Mouse (Mus musculus) embryonic facial prominence, embryonic 15.5 days (tissue): Measurements from ENCODE around the gene Hist1h1d. TPM values are rescaled to one million over a fixed set of nuclear protein-coding genes. Genes with fewer than 3 reads are reported as not detected.
A peak's percentile ranks its signal among the peaks of the same experiment; 100 is the strongest.
"Not testable (repeated sequence)": the region's sequence is repeated elsewhere in the genome, so short reads cannot be mapped to it uniquely, and the experiment has no call there.

ENCODE experiments used
- ATAC-seq: fragments of 200-750 bp; cut with Nextera tagmentation; 2 replicates; pipeline ENCODE4 v1.8.0; 2017; ENCODE audit warnings: low read depth, moderate TSS enrichment; ENCODE audit not compliant: insufficient number of reproducible peaks, low FRiP score, low TSS enrichment
- H3K27ac ChIP-seq: fragments of 300-500 bp; sonication (generic); replicated peaks from 2 replicates; pipeline ENCODE4 v1.5.1; 2015; ENCODE audit warnings: mild to moderate bottlenecking, inconsistent platforms
- H3K27me3 ChIP-seq: fragments of 300-500 bp; sonication (generic); 2 replicates; pipeline ENCODE4 v1.6.1; 2015; ENCODE audit warnings: inconsistent platforms
- H3K36me3 ChIP-seq: fragments of 300-500 bp; sonication (generic); 2 replicates; pipeline ENCODE4 v1.6.1; 2015; ENCODE audit warnings: mild to moderate bottlenecking, inconsistent platforms
- H3K4me1 ChIP-seq: fragments of 300-500 bp; sonication (generic); 2 replicates; pipeline ENCODE4 v1.6.1; 2015; ENCODE audit warnings: inconsistent platforms
- H3K4me2 ChIP-seq: fragments of 300-500 bp; sonication (generic); replicated peaks from 2 replicates; pipeline ENCODE4 v1.6.1; 2015; ENCODE audit warnings: mild to moderate bottlenecking, inconsistent platforms
- H3K4me3 ChIP-seq: fragments of 300-500 bp; sonication (generic); replicated peaks from 2 replicates; pipeline ENCODE4 v1.5.1; 2015; ENCODE audit warnings: mild to moderate bottlenecking, inconsistent platforms
- H3K9ac ChIP-seq: fragments of 300-500 bp; sonication (generic); 2 replicates; pipeline ENCODE4 v1.6.1; 2015; ENCODE audit warnings: inconsistent platforms
- H3K9me3 ChIP-seq: fragments of 300-500 bp; sonication (generic); replicated peaks from 2 replicates; pipeline ENCODE4 v1.6.1; 2016; ENCODE audit warnings: inconsistent platforms
- WGBS: fragments of 180-500 bp; shearing (Covaris S2); methylation state at CpG from one replicate; pipeline ENCODE4 v1.1.7; 2015; 5-methylcytosine and 5-hydroxymethylcytosine counted together
- polyA plus RNA-seq: library from polyadenylated mRNA; unstranded; fragments of >200 nt; fragmentation: Nextera tagmentation; extraction: Ambion mirVana; gene quantifications from 2 replicates; pipeline ENCODE4 v1.2.1, GENCODE M21; 2015

Gene Hist1h1d
- polyA plus RNA-seq, 1 experiment from 2014 or later: 0.44 TPM

- no peaks in the 10 kb centered on the region for H3K27me3 ChIP-seq
- no peaks in the 10 kb centered on the region for H3K36me3 ChIP-seq
- ATAC-seq: no peak
- no peak overlapping the region for H3K9ac ChIP-seq
- H3K4me2 ChIP-seq: no peak overlapping the region
- WGBS: 51% methylated on average over 5 of the region's 5 CpGs
- no peak overlapping the region for H3K27ac ChIP-seq
- H3K4me1 ChIP-seq: peaks cover 21% of the 10 kb centered on the region
- no peak overlapping the region for H3K4me3 ChIP-seq
- H3K9me3 ChIP-seq: no peaks in the 10 kb centered on the region
These were observed 14.8 kb upstream of the Hist1h1d start for GRCm38 (mm10) chr13:23538249-23538648.

- not testable (repeated sequence) for H3K9me3 ChIP-seq, ATAC-seq
- WGBS: 81% methylated on average over 1 of the region's 1 CpGs
These were observed 13.2 kb upstream of the Hist1h1d start for GRCm38 (mm10) chr13:23539821-23540220.

GRCm38 (mm10) chr13:23541497-23541896, 11.6 kb upstream of the Hist1h1d start:
- no peak overlapping the region for H3K27ac ChIP-seq
- ATAC-seq: no peak
- H3K27me3 ChIP-seq: no peaks in the 10 kb centered on the region
- H3K4me3 ChIP-seq: no peak overlapping the region
- no peak overlapping the region for H3K4me2 ChIP-seq
- peaks cover 6% of the 10 kb centered on the region; the same call in 1 of the 2 replicates for H3K4me1 ChIP-seq
- 86% methylated on average over 3 of the region's 3 CpGs for WGBS
- H3K9me3 ChIP-seq: no peaks in the 10 kb centered on the region
- no peak overlapping the region for H3K9ac ChIP-seq
- H3K36me3 ChIP-seq: no peaks in the 10 kb centered on the region

More at GRCm38 (mm10) chr13:23539821-23540220, 13.2 kb upstream of the Hist1h1d start:
- H3K27me3 ChIP-seq, H3K4me2 ChIP-seq, H3K27ac ChIP-seq, H3K4me3 ChIP-seq, H3K36me3 ChIP-seq, H3K9ac ChIP-seq: not testable (repeated sequence)
- peaks cover 13% of the 10 kb centered on the region; the same call in 1 of the 2 replicates for H3K4me1 ChIP-seq

DNA sequence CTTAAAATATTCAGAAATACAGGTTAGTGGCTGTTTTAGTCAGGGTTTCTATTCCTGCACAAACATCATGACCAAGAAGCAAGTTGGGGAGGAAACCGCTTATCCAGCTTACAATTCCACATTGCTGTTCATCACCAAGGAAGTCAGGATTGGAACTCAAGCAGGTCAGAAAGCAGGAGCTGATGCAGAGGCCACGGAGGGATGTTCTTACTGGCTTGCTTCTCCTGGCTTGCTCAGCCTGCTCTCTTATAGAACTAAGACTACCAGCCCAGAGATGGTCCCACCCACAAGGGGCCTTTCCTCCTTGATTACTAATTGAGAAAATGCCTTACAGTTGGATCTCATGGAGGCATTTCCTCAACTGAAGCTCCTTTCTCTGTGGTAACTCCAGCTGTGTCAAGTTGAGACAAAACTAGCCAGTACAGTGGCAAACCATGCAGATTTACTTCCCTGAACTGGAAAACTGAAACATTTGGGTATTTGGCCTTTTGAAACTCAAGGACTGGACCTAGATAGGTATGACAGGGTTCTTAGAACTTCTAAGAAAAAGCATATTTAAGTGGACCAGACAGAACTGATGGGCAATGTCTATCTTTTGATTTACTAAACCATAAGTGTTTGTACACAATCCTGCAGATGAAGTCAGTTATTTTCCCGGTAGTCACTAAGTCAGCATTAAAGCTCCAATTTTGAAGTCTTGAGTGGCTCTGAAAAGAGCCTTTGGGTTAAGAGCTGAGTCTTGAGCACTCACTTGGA, 10.7 kb upstream of the Hist1h1d start:
- WGBS: 3% methylated on average over 3 of the region's 3 CpGs
- H3K9ac ChIP-seq: peak overlapping the region; percentile 39

DNA sequence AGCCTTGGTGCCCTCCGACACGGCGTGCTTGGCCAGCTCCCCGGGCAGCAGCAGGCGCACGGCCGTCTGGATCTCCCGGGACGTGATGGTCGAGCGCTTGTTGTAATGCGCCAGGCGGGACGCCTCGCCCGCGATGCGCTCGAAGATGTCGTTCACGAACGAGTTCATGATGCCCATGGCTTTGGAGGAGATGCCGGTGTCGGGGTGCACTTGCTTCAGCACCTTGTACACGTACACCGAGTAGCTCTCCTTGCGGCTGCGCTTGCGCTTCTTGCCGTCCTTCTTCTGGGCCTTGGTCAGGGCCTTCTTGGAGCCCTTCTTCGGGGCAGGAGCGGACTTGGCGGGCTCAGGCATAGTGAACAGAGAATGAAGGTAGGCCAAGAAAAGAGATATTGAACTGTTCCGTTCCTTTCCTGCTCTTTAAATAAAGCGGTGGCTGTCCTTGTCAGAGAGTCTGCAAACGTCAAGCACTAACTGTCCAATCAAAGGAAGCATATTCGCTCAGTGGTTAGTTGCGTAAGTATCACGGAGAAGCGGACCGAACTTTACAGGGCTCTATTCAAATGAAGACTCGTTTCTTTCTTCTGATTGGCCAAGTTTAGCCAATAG, 10.0 kb upstream of the Hist1h1d start, which contains the start of gene Hist1h2bh:
Gene Hist1h2bh, minus strand, starts transcription at position 394 of the 609 bp plus-strand sequence.
- not testable (repeated sequence) for H3K36me3 ChIP-seq, H3K27me3 ChIP-seq, H3K4me1 ChIP-seq, H3K9me3 ChIP-seq
- Histone ChIP-seq H3K27ac (peak within 1 kb of the TSS; percentile 95), H3K9ac (peak within 1 kb of the TSS; percentile 39), H3K4me3 (peak within 1 kb of the TSS; percentile 50), H3K4me2 (peak within 1 kb of the TSS; percentile 70)
- peak; percentile 93 for ATAC-seq
- WGBS: under 1% methylated on average over 38 of the region's 42 CpGs

More for the DNA sequence above, 10.7 kb upstream of the Hist1h1d start:
- ATAC-seq, H3K9me3 ChIP-seq, H3K27me3 ChIP-seq, H3K36me3 ChIP-seq, H3K4me1 ChIP-seq: not testable (repeated sequence)
- Histone ChIP-seq H3K27ac (peak overlapping the region; percentile 87), H3K4me3 (peak overlapping the region; percentile 50), H3K4me2 (peak overlapping the region; percentile 70)

GRCm38 (mm10) chr13:23543965-23544786, 8.9 kb upstream of the Hist1h1d start, which contains the start of gene Hist1h3f:
Gene Hist1h3f (plus strand): TSS chr13:23544052.
- Histone ChIP-seq H3K4me1 (peaks cover 4% of the 10 kb centered on the region; the same call in 1 of the 2 replicates), H3K27ac (peak within 1 kb of the TSS; percentile 95), H3K27me3 (no peaks in the 10 kb centered on the region), H3K4me3 (peak within 1 kb of the TSS; percentile 50), H3K4me2 (peak within 1 kb of the TSS; percentile 70), H3K36me3 (no peaks in the 10 kb centered on the region), H3K9me3 (no peaks in the 10 kb centered on the region), H3K9ac (peak within 1 kb of the TSS; percentile 47)
- peak; percentile 91 for ATAC-seq
- 2% methylated on average over 23 of the region's 45 CpGs for WGBS

- peak overlapping the region; percentile 95; the same call in 1 of the 2 replicates for H3K27ac ChIP-seq
- H3K4me2 ChIP-seq: peak overlapping the region; percentile 70
- H3K9me3 ChIP-seq, H3K27me3 ChIP-seq, ATAC-seq, H3K4me1 ChIP-seq, H3K9ac ChIP-seq, H3K36me3 ChIP-seq: not testable (repeated sequence)
- under 1% methylated on average over 13 of the region's 14 CpGs for WGBS
- peak overlapping the region; percentile 50 for H3K4me3 ChIP-seq
These were observed 8.3 kb upstream of the Hist1h1d start for GRCm38 (mm10) chr13:23544787-23545120.

GRCm38 (mm10) chr13:23546694-23547093, 6.4 kb upstream of the Hist1h1d start:
- H3K36me3 ChIP-seq: no peaks in the 10 kb centered on the region
- H3K4me1 ChIP-seq: peaks cover 12% of the 10 kb centered on the region; the same call in 1 of the 2 replicates
- H3K4me3 ChIP-seq: no peak overlapping the region
- H3K9me3 ChIP-seq: no peaks in the 10 kb centered on the region
- ATAC-seq: no peak
- H3K27me3 ChIP-seq: no peaks in the 10 kb centered on the region
- WGBS: 75% methylated on average over 5 of the region's 5 CpGs
- H3K27ac ChIP-seq: no peak overlapping the region
- no peak overlapping the region for H3K9ac ChIP-seq
- no peak overlapping the region for H3K4me2 ChIP-seq

DNA sequence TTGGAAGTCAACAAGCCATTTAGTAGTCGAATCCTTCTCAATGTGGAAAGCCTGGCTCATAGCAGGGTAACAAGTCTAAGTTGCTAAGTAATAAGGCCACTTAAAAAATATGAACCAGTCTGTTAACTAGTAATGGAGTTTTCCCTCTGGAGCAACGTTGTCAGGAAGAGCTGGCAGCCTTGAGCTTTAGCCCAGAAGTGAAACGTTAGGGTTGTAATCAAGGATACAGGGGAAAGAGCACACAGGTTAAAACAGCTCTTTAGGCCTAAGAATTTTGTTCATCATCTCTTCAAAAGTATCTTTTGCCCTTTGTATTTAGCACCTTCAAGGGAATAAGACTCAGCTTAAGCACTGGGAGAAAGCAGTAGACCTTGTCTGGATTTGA, 2.3 kb upstream of the Hist1h1d start:
- peak overlapping the region; percentile 28; the same call in 1 of the 2 replicates for H3K9ac ChIP-seq
- peak overlapping the region; percentile 51 for H3K4me3 ChIP-seq
- ATAC-seq: no peak
- peaks cover 22% of the 10 kb centered on the region for H3K4me1 ChIP-seq
- WGBS: 8% methylated on average over 3 of the region's 3 CpGs
- H3K9me3 ChIP-seq: no peaks in the 10 kb centered on the region
- H3K27ac ChIP-seq: peak overlapping the region; percentile 92
- H3K27me3 ChIP-seq: no peaks in the 10 kb centered on the region
- no peaks in the 10 kb centered on the region for H3K36me3 ChIP-seq
- H3K4me2 ChIP-seq: peak overlapping the region; percentile 61

- peak within 1 kb of the TSS; percentile 28; the same call in 1 of the 2 replicates for H3K9ac ChIP-seq
These were observed 1.8 kb upstream of the Hist1h1d start, which contains the start of gene Hist1h4f for GRCm38 (mm10) chr13:23551146-23551834. Gene Hist1h4f (minus strand): TSS chr13:23551648.

More at GRCm38 (mm10) chr13:23551146-23551834, 1.8 kb upstream of the Hist1h1d start, which contains the start of gene Hist1h4f:
- not testable (repeated sequence) for H3K9me3 ChIP-seq, H3K36me3 ChIP-seq, H3K27me3 ChIP-seq
- Histone ChIP-seq H3K4me1 (peaks cover 23% of the 10 kb centered on the region), H3K4me3 (peak within 1 kb of the TSS; percentile 51), H3K4me2 (peak within 1 kb of the TSS; percentile 61), H3K27ac (peak within 1 kb of the TSS; percentile 92)
- WGBS: under 1% methylated on average over 47 of the region's 47 CpGs
- ATAC-seq: peak; percentile 89
